Mouse (Mus musculus): ENCODE data around the gene Crtc3. TPM values are rescaled to one million over a fixed set of nuclear protein-coding genes. Genes with fewer than 3 reads are reported as not detected.

The Crtc3 gene
- polyA plus RNA-seq, 1 experiment: not detected

DNA sequence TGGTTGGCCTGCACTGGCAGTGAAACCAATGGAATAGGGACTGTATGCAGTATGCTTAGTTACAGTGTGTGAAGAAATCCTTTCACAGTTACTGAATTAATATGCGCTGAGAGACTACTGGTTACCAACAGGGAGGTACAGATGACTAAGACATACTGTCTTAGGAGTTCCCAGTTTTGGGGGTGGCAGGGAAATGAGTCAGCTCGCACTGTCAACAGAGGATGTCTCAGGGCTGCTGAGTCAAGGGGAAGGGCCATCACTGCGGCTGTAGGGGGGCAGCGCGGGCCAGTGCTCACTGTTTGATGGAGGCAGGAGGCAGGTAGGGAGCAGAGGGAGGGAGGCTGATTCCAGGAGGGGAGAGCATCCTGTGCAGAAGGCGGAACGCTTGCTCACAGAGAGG, 26.6 kb upstream of the Crtc3 start:
- peaks cover 10% of the 10 kb centered on the region for H3K4me1 ChIP-seq (ENCODE audit: control insufficient read depth, insufficient read depth, low read length)
- no peak overlapping the region for H3K4me3 ChIP-seq (ENCODE audit: insufficient read depth, low read depth, low read length)
- no peak for TF ChIP-seq CTCF (IDR thresholded peaks at IDR 0.05; ENCODE audit: insufficient read depth, low read depth, low read length)
- no peak for TF ChIP-seq POLR2A (IDR thresholded peaks at IDR 0.05; ENCODE audit: insufficient read depth, low read depth, low read length)
- peak overlapping the region; percentile 40; the same call in 1 of the 2 replicates for H3K27ac ChIP-seq (ENCODE audit: insufficient read depth, low read depth, low read length)
- 59% methylated on average over 7 of the region's 7 CpGs for WGBS

DNA sequence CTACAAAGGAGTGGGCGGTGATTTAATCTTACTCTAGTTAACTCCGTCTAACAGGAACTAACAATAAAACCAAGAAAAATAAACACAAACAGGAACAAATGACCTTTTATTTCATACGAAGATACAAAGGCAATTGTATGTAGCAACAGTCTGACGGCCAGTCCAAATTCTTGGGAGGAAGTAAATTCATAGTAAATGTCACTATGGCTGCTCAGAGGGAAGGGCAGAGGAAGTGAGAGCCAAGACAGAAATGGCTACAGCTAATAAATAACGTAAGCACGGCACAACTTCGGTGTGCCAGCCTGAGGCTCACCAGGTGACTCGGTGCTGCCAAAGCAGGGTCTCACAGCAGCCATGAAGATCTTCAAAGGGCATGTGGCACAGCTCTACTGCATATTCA, 22.8 kb upstream of the Crtc3 start:
- H3K27ac ChIP-seq (ENCODE audit: insufficient read depth, low read depth, low read length): no peak overlapping the region
- TF ChIP-seq POLR2A (IDR thresholded peaks at IDR 0.05; ENCODE audit: insufficient read depth, low read depth, low read length): no peak
- no peak for TF ChIP-seq CTCF (IDR thresholded peaks at IDR 0.05; ENCODE audit: insufficient read depth, low read depth, low read length)
- WGBS: 36% methylated on average over 8 of the region's 8 CpGs

GRCm38 (mm10) chr7:80710333-80710732, 21.7 kb upstream of the Crtc3 start:
- Histone ChIP-seq H3K27ac (ENCODE audit: insufficient read depth, low read depth, low read length) (no peak overlapping the region), H3K4me1 (ENCODE audit: control insufficient read depth, insufficient read depth, low read length) (peaks cover 8% of the 10 kb centered on the region), H3K4me3 (ENCODE audit: insufficient read depth, low read depth, low read length) (no peak overlapping the region)
- 93% methylated on average over 7 of the region's 7 CpGs for WGBS
- TF ChIP-seq CTCF (IDR thresholded peaks at IDR 0.05; ENCODE audit: insufficient read depth, low read depth, low read length) (no peak), POLR2A (IDR thresholded peaks at IDR 0.05; ENCODE audit: insufficient read depth, low read depth, low read length) (no peak)

More for the DNA sequence above, 22.8 kb upstream of the Crtc3 start:
- peaks cover 10% of the 10 kb centered on the region for H3K4me1 ChIP-seq (ENCODE audit: control insufficient read depth, insufficient read depth, low read length)
- no peak overlapping the region for H3K4me3 ChIP-seq (ENCODE audit: insufficient read depth, low read depth, low read length)

DNA sequence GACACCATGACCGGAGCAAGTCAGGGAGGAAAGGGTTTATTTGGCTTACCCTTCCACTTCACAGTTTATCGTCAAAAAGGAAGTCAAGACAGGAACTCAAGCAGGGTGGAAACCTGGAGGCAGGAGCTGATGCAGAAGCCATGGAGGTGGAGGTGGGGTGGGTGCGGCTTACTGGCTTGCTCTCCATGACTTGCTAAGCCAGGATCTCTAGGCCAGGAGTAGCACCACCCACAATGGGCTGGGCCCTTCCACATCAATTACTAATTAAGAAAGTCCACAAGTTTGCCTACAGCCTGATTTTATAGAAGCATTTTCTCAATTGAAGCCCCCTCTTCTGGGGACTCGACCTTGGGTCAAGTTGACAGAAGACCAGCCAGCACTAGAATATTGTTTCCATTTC, 15.4 kb upstream of the Crtc3 start:
- H3K4me1 ChIP-seq (ENCODE audit: control insufficient read depth, insufficient read depth, low read length): no peaks in the 10 kb centered on the region
- WGBS: 88% methylated on average over 4 of the region's 4 CpGs
- no peak overlapping the region for H3K27ac ChIP-seq (ENCODE audit: insufficient read depth, low read depth, low read length)
- TF ChIP-seq POLR2A (IDR thresholded peaks at IDR 0.05; ENCODE audit: insufficient read depth, low read depth, low read length) (no peak), CTCF (IDR thresholded peaks at IDR 0.05; ENCODE audit: insufficient read depth, low read depth, low read length) (no peak)
- H3K4me3 ChIP-seq (ENCODE audit: insufficient read depth, low read depth, low read length): no peak overlapping the region

GRCm38 (mm10) chr7:80702510-80702909, 13.8 kb upstream of the Crtc3 start:
- no peaks in the 10 kb centered on the region for H3K4me1 ChIP-seq (ENCODE audit: control insufficient read depth, insufficient read depth, low read length)
- H3K4me3 ChIP-seq (ENCODE audit: insufficient read depth, low read depth, low read length): no peak overlapping the region
- no peak overlapping the region for H3K27ac ChIP-seq (ENCODE audit: insufficient read depth, low read depth, low read length)
- TF ChIP-seq CTCF (IDR thresholded peaks at IDR 0.05; ENCODE audit: insufficient read depth, low read depth, low read length) (no peak), POLR2A (IDR thresholded peaks at IDR 0.05; ENCODE audit: insufficient read depth, low read depth, low read length) (no peak)
- WGBS: 74% methylated on average over 6 of the region's 6 CpGs

GRCm38 (mm10) chr7:80699709-80700108, 11.0 kb upstream of the Crtc3 start:
- no peak for TF ChIP-seq POLR2A (IDR thresholded peaks at IDR 0.05; ENCODE audit: insufficient read depth, low read depth, low read length)
- no peak for TF ChIP-seq CTCF (IDR thresholded peaks at IDR 0.05; ENCODE audit: insufficient read depth, low read depth, low read length)
- H3K4me3 ChIP-seq (ENCODE audit: insufficient read depth, low read depth, low read length): no peak overlapping the region
- WGBS: 74% methylated on average over 8 of the region's 8 CpGs
- H3K27ac ChIP-seq (ENCODE audit: insufficient read depth, low read depth, low read length): no peak overlapping the region
- no peaks in the 10 kb centered on the region for H3K4me1 ChIP-seq (ENCODE audit: control insufficient read depth, insufficient read depth, low read length)

DNA sequence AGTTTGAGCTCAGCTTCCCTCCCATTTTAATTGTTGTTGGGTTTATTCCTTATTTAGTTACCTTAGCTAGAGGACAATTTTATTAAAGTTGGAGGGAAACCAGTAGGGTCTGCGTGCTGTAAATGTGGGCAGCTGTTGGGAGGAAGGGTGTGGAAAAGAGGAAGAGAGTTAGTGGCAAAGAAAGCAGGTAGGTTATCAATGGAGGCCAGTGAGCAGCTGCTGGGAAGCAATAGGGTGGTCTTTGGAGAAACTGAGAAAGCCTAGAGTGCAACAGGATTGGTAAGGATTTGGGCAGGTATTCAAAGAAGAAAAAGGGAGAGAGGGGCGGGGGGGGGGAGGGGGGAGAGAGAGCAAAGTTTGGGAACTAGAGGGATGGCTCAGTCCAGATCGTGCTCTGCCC, 10.3 kb upstream of the Crtc3 start:
- TF ChIP-seq CTCF (IDR thresholded peaks at IDR 0.05; ENCODE audit: insufficient read depth, low read depth, low read length) (no peak), POLR2A (IDR thresholded peaks at IDR 0.05; ENCODE audit: insufficient read depth, low read depth, low read length) (no peak)
- no peaks in the 10 kb centered on the region for H3K4me1 ChIP-seq (ENCODE audit: control insufficient read depth, insufficient read depth, low read length)
- H3K4me3 ChIP-seq (ENCODE audit: insufficient read depth, low read depth, low read length): no peak overlapping the region
- H3K27ac ChIP-seq (ENCODE audit: insufficient read depth, low read depth, low read length): no peak overlapping the region
- 75% methylated on average over 3 of the region's 3 CpGs for WGBS

GRCm38 (mm10) chr7:80697859-80698258, 9.2 kb upstream of the Crtc3 start:
- no peaks in the 10 kb centered on the region for H3K4me1 ChIP-seq (ENCODE audit: control insufficient read depth, insufficient read depth, low read length)
- WGBS: 82% methylated on average over 5 of the region's 5 CpGs
- no peak overlapping the region for H3K4me3 ChIP-seq (ENCODE audit: insufficient read depth, low read depth, low read length)
- TF ChIP-seq POLR2A (IDR thresholded peaks at IDR 0.05; ENCODE audit: insufficient read depth, low read depth, low read length) (no peak), CTCF (IDR thresholded peaks at IDR 0.05; ENCODE audit: insufficient read depth, low read depth, low read length) (no peak)
- H3K27ac ChIP-seq (ENCODE audit: insufficient read depth, low read depth, low read length): no peak overlapping the region

DNA sequence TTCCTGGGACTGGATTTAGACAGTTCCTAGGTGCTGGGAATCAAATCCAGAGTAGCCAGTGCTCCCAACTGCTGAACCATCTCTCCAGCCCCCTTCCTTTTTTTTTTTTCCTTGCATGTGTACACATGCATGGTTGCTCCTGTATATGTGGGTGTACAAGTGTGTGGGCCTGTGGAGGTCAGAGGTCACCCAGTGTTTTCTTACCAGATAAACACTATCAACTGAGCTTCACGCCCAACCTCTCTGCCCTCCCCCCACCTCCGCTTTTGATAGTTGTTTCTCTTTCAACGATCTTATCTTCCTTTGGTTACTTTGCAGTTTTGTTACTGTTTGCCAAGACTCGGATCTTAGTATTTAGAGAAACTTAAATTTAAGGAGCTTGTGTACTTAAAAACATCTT, 8.2 kb upstream of the Crtc3 start:
- no peak overlapping the region for H3K4me3 ChIP-seq (ENCODE audit: insufficient read depth, low read depth, low read length)
- no peak for TF ChIP-seq CTCF (IDR thresholded peaks at IDR 0.05; ENCODE audit: insufficient read depth, low read depth, low read length)
- 72% methylated on average over 4 of the region's 4 CpGs for WGBS
- H3K4me1 ChIP-seq (ENCODE audit: control insufficient read depth, insufficient read depth, low read length): no peaks in the 10 kb centered on the region
- H3K27ac ChIP-seq (ENCODE audit: insufficient read depth, low read depth, low read length): no peak overlapping the region

DNA sequence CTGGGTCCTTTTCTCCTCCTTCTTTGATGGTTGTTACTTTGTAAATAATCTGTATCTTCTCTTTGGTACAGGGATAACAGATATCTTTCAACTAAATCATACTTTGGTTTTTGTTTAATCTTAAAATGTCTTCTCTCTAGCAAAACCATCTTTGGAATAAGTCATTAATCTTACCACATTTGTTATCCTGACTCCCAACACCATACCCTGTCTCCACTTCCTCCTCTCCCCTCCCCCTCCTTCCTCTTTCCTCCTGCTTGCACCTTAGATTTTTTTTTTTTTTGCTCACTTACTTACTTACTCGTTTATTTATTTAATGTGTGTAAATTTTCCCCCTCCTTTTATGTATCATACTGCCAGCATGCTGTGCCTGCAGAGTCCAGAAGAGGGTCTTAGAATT, 7.7 kb upstream of the Crtc3 start:
- H3K27ac ChIP-seq (ENCODE audit: insufficient read depth, low read depth, low read length): no peak overlapping the region
- 58% methylated on average over 1 of the region's 1 CpGs for WGBS
- peaks cover 3% of the 10 kb centered on the region; the same call in 1 of the 2 replicates for H3K4me1 ChIP-seq (ENCODE audit: control insufficient read depth, insufficient read depth, low read length)
- H3K4me3 ChIP-seq (ENCODE audit: insufficient read depth, low read depth, low read length): no peak overlapping the region
- TF ChIP-seq CTCF (IDR thresholded peaks at IDR 0.05; ENCODE audit: insufficient read depth, low read depth, low read length): no peak
- TF ChIP-seq POLR2A (IDR thresholded peaks at IDR 0.05; ENCODE audit: insufficient read depth, low read depth, low read length): no peak

Data from olfactory bulb, adult 2 months (tissue).